Mouse (Mus musculus) layer of hippocampus, postnatal 14 days (tissue): ENCODE measurements around the gene Cct8l1. TPM values are rescaled to one million over a fixed set of nuclear protein-coding genes. Genes with fewer than 3 reads are reported as not detected.

Experiments
- DNase-seq, 2 experiments: peaks; one replicate each; pipeline ENCODE4 v3.0.0; 2021 to 2022; ENCODE audit warnings: low spot score in 2 of 2, mixed read lengths in 1 of 2
- total RNA-seq, 2 experiments: library from RNA; stranded (reverse); gene quantifications; 2 replicates each; pipeline ENCODE4 v1.2.3; 2021

The Cct8l1 gene
- total RNA-seq, 2 experiments from 2014 or later: not detected

DNA sequence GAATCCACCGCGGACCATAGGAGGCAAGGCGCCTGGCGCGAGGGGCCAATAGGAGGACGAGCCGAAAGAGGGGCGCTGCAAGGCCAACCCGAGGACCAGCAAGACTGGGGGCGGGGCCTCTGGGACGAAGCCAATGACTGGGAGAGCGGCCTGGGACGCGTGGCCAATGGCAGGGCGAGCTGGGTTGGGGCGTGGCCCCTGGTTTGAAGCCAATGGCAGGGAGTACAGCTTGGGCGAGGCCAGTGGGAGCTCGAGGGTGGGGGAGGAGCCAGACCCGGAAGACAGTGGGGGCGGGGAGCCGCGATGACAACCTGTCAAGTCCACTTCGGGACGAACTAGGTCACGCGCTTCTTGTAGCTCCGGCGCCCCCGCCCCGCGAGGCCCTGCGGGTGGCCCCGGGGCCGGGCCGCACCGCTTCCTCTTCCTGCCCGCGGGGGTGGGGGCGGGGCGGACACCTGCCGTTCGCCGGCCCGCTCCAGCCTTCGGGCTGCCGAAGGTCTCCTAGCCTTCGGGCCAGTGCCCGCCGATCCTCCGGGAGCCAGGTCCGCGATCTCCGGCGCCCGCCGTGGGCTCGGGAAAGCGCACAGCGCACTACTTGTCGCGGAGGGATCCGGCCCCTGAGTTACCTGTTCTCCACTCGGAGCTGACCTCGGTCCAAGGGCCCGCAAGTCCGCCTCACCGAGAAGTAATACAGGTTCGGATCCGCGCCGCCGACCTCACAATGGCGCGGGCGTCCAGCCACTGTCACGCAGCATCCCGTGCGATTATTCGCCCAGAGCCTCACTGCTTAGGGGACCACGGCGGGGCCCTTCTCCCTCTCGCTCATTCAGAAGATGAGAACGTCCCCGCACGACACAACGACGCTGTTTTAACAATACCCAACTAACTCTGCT is 13.9 kb downstream of the Cct8l1 start:
- peak; percentile 99 to 100 for DNase-seq

DNA sequence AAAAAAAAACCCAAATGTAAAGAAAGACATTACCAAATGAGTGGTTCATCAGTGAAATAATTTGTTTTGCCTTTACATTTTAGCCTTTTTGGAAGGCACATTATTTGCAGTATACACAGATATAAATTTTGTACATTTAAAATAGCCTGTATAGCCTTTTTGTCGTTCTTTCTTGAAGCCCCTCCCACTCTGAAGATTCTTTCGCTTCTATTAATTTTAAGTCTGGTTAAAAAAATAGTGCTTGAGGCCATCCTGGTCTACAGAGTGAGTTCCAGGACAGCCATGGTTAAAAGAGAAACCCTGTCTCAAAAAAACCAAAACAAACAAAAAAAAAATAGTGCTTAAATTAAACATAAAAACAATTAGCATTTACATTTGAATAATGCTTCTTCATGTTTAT is 14.8 kb downstream of the Cct8l1 start:
- no peak for DNase-seq

DNA sequence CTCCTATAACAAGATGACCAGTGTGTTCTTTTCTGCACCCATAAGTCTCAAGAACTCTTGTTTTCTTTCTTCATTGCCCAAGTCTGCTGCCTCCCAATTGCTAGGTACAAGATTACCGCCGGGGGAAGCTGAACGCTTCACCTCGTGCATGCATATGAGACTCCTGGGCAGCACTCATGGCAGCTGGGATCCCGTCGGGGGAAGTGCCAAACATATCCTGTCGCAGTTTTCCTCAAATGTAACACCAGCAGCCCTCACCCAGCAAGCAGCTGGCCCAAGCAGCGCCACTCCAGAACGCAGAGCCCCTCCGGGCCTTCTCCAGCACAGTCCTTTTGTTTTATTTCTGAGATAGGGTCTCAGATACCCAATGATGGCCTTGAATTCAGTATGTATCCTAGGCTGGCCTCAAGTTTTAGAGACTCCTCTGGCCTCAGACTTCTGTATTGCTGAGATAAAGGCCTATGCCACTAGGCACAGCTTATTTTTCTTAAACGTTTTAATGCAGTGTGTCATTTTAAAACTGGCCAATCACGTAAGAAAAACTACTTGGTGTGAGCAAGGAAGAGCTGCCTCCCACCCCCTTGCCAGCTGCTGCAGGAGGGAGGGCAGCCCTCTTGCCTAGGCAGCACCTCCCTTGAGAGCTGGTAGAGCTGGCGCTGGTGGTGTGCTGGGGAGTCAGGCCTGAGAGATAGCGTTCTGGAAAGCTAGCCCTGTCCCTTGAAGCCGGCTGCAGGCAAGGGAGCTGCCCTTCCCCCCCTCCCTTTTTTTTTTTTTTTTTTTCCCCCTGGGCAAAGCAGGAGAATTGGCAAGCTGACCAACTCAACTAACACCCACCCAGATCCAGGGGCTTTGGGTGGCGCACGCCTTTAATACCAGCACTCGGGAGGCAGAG is 16.6 kb downstream of the Cct8l1 start:
- DNase-seq: no peak

DNA sequence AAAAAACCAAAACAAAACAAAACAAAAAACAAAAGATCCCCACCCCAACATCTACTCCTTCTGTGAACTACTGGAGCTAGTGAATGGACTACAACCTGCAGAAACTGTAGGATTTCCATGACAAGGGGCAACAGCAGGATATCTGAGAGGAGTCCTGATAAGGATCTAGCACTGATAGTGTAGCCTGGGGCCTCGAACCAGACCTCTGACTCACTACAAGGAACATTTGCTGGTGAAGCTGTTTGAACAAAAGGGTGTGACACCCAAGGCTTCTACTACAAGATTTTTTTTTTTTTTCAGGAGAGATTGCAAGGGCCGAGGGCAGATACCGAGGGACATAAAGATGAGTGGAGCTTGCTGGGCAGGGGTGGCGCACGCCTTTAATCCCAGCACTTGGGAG is 17.4 kb downstream of the Cct8l1 start:
- no peak for DNase-seq

DNA sequence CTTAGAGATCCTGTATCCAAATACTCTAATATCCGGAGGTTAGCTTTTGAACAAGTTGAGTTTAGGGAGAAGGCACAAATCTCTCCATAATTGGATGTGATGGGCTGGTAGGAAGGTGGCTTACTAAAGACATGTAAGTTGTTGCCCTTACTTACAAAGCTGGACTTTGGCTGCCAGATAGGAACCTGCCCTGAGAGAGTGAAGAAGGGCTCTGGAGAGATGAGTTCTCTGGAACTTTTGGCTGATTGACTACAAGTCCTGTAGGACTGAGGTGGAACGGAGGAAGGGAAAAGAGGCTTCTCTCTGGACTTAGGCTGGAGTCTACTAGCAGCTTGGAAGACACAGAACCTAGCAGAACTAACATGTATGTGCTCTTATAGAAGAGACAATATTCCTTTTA is 19.7 kb downstream of the Cct8l1 start:
- no peak for DNase-seq

DNA sequence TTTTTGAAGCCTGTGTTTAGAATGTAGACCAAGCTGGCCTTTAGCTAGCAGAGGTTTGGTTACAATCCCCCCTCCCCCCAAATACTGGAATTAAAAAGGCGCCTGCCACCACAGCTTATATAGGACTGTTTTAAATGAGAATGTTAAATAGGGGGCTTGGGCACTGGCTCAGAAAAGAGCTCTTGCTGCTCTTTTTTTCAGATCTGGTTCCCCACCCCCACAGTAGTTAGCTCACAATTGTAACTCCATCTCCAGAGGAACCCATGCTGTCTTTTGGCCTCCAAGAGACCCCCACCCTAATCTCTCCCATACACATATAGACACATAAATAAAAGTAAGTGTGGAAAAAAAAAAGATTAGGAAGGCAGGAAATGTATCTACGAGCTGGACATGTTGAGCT is 20.6 kb downstream of the Cct8l1 start:
- DNase-seq: no peak

DNA sequence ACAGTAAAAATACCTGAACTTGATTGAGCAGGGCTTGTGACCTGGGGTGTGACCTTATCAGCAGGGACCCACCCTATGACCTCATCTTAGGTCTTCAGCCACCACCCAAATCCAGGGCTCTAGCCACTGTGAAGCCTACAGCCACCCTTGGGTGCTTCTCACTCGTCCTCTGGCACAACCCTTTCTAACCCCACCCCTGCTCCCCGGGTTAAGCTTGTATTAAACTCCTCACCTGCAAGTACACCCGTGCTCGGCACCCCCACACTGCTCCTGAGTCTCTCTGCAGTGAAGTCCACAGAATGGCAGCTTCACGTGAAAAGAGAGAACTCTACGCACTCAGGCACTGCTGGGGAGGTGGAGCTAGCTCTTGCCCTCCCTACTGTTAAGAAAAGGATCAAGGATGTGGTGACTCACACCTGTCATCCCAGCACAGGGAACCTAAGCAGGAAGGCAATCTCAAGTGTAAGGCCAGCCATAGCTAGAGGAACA is 21.1 kb downstream of the Cct8l1 start:
- no peak for DNase-seq

DNA sequence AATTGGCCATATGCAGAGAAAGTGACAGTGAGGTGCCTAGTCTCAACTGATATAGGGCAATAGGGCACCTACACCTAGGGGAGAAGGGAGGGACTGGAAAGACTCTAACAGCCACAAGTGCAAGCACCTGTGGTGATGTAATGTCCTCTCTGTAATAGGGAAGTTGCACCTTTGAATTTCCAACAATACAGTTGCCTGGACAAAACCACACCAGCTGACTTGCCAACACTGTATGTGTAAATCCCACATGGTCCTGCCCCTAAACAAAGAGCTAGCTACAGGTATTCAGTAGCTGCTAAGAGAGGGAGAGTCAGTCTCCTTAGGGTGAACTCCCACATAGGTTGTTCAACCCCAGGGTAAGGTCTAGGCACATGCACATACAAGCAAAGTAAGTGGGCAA is 24.5 kb downstream of the Cct8l1 start:
- no peak for DNase-seq

DNA sequence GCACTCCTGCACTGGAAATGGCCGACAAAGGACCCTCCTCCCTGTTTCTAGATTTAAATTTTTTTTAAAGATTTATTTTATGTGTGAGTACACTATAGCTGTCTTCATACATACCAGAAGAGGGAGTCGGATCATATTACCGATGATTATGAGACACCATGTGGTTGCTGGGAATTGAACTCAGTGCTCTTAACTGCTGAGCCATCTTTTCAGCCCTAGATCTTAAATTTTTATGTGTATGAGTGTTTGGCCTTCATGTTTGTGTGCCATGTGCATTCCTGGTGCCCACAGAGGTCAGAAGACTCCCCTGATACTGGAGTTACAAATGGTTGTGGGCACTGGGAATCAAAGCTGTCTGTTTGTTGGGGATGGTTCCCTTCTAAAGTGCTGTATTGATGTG is 25.1 kb downstream of the Cct8l1 start:
- no peak for DNase-seq

DNA sequence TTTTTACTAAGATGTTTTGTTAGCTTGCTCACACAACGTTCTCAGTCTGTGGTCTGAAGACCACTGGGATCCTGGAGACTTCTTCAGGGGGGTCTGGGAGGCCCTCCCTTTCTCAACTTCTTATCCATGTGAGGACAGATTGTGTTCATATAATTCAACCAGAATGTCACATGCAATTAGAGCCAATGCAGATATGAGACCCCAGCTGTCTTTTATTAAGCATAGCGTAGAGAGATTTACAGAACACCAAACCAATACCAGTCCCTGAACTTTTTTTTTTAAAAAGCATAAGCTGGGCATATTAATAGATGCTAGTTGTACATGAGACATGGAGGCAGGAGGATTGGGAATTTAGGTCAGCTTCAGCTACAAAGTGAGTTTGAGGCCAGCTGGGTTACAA is 25.8 kb downstream of the Cct8l1 start:
- no peak for DNase-seq

DNA sequence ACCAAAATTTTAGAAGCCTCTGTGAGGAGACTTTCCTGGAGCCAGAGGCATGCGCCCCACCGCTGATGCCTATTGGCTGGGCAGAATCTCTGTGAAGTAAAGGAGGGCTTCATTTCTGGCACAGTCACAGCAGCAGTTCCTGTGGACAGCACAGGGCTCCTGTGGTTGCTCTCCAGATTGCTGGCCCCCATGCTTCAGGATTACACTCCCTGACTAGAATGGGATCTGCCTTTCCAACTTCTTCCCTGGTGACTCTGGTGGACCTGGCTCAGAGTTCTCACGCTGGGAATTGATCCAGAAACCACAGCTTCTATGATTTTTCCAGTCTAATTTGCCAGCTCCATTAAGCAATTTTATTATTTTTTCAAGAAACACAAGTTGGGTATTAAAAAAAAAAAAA is 28.2 kb downstream of the Cct8l1 start:
- no peak for DNase-seq

DNA sequence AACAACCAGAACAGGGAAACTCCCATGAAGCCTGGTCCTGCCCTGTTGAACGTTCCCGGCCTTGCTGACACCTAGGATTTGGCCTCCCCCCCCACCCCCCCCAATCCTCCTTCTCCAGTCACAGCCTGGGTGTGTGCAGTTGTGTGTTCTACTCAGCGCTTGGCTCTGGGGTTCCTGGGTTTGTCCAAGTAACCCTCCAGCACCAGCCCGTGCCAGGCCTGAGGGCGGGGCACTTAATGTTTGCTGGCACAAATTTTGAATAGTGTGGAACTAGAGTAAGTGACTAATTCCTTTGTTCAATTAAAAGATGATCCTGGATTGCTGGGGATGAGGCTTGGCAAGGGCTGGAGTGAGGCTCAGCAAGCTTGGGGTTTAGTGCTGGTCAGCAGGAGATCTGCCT is 28.7 kb downstream of the Cct8l1 start:
- DNase-seq: no peak

DNA sequence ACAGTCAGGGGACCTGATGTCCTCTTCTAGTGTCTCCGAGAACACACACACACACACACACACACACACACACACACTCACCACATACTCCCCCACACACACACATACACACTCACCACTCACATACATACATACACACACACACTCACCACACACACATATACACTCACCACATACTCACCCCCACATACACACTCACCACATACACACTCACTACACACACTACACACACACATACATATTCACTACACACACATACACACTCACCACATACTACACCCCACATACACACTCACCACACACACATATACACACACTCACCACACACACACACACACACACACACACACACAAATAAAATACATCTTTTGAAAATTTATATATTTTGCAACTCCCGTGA is 31.0 kb downstream of the Cct8l1 start:
- DNase-seq: no peak

DNA sequence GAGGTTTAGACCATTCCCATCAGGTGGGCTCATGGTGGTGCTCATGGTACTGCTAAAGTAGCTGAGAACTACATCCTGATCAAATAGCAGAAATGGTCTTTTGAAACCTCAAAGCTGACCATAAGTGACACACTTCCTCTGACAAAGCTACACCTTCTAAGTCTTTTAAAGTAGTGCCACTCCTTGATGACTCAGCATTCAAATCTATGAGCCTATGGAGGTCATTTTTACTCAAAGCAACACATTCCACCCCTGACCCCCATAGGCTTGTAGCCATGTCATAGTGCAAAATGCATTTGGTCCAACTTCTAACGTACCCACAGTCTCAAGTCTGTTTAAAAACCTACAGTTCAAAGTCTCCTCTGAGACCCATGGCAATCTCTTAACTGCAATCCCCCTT is 35.0 kb downstream of the Cct8l1 start:
- no peak for DNase-seq

DNA sequence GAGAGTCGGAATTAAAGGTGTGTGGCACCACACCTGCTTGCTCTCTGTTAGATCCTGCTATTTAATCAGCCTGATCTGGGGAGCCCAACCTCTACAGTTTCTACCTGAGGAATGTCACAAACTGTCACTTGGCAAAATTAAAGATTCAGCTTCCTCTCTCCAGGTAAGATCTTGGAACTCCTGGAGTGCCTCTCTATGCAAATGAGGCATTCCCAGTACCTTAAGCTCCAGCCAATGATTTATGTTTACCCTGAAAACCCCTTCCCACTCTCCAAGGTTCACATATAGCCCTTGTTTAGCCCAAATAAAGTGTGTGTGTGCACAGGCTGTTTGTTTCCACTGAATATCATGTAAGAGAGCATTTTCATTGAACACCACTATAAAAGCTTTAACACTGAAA is 38.3 kb downstream of the Cct8l1 start:
- no peak for DNase-seq

DNA sequence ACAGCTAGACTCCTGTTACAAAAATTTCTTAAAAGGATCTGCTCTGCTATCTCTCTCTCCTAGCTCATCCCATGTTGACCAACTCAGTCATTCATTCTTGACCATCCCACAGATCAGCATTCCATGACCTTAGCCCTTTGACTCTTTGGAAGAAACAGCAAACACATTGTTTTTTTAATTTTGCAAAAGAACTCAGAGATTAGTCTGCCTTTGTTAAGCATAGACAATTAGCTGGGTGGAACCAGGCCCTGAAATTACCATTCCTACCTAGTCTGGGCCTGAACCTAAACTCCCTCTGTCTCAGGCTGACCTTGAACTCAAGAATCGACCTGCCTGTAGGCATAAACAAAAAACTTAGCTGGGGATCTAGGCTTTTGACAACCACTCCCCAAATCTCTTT is 38.8 kb downstream of the Cct8l1 start:
- DNase-seq: no peak

DNA sequence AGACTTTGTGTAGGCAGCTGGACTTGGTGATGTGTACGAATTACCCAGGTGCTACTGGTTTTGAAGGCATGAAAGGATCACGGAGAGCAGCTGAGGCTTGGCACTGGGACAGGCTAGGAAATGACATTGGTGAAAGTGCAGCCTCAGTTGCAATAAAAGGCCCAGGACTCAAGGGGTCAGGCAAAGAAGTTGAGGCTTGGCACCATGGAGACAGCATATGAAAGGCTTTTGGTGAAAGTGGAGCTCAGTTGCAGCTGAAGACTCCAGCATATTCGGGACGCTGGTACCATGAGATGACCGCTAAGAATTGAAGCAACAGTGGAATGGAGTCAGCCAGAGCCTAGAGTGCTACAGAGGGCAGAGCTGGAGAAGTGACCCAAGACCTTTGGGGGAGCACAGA is 39.8 kb downstream of the Cct8l1 start:
- DNase-seq: no peak

DNA sequence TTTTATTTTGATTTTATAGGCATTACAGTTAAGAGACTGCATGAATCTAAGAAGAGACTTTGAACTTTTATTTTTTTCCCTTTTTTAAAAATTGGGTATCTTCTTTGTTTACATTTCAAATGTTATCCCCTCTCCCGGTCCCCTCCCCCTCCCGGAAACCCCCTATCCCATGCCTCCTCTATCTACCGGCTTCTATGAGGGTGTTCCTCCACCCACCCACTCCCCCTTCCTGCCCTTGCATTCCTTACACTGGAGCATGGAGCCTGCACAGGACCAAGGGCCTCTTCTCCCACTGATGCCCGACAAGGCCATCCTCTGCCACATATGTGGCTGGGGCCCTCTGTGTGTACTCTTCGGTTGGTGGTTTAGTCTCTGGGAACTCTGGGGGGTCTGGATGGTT is 40.5 kb downstream of the Cct8l1 start:
- DNase-seq: no peak
